Mouse (Mus musculus): Measurements from ENCODE around the gene Eef1g.

- no peak for TF ChIP-seq CTCF (IDR thresholded peaks at IDR 0.05; ENCODE audit: low read depth, low read length)
- no peak for TF ChIP-seq POLR2A (IDR thresholded peaks at IDR 0.05; ENCODE audit: borderline replicate concordance, low read depth, low read length)
Observed at GRCm38 (mm10) chr19:8975491-8975890, 8.7 kb downstream of the Eef1g start.

Measured in bone marrow macrophage, adult 2 months (primary cell).